Mouse (Mus musculus) frontal cortex, postnatal 25 days (tissue): Measurements from ENCODE around the gene Rgs12.

ENCODE experiments used
- DNase-seq, 2 experiments: peaks; one replicate each; pipeline ENCODE4 v3.0.0; 2022; ENCODE audit warnings: low spot score in 2 of 2

Rgs12 gene

DNA sequence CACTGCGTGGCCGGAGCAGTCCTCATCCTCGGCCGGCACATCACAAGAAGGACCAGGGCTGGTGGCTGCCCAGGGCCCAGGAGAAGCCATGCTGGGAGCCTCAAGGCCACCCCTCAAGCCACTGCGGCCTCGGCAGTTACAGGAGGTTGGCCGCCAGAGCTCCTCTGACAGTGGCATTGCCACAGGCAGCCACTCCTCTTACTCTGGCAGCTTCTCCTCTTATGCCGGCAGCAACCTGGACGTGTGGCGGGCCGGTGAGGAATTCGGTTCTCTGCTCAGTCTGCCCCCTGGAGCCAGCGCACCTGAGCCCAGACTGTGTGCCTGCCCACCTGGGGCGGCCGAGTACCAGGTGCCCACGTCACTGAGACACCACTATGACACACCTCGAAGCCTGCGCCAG lies 129.9 kb downstream of the Rgs12 start:
- no peak for DNase-seq

DNA sequence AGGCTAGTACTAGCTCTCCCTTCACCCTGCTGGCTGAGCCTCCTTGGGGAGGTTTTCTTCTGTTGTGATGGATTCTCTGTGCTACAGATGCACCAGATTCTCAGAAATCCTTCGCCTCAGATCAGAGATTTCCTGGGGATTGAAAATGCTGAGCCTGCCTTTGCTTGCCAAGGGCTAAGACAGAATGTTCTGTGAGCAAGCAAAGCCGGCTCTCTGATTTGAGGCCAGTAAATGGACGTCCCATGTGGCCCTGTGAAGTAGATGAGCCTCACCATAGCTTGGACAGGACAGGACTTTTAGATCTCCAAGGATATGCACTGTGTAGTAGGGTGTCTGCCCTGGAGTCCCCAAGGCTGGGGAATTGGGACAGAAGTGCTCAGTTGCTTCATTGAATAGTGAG lies 135.7 kb downstream of the Rgs12 start:
- DNase-seq, result no peak

DNA sequence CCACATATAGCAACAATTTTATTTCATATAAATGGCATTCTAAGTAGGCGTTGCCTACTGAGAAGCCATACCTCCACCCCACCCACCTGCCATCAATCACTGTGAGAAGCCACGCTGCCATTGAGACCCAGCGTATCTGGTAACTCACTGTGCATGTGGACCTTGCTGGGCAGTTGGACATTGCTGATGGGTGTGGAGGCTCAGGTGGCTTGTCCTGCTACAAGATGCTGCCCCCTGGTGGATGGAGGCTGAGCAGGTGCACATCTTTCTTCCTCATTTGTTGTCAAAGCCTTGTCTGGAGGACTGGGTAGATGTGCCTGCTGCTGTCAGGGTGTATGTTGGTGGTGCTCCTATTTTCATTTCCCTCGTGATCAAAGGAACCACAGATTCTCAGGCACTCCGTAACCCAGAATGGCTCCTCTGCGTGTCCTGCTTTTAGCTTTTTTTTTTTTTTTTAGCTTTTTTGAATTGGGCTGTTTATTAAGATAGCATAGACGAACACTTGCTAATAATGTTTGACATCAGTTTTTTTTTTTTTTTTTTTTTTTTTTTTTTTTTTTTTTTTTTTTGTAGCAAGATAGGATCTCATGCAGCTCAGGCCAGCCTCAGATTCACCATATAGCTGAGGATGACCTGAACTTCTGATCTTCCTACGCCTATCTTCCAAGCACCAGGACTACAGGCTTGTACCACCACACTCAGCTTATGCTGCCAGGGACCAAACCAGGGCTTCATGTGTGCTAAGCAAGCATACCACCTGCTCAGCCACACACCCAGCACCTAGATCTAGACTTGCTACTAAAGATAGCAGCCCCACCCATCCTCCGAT lies 139.8 kb downstream of the Rgs12 start:
- DNase-seq, result peak; percentile 43 to 58
